Mouse (Mus musculus) layer of hippocampus, adult 9-10 months (tissue): ENCODE results near the gene Hoxd11.

Source experiments
- DNase-seq: peaks from one replicate; pipeline ENCODE4 v3.0.0; 2022; ENCODE audit warnings: low spot score

The Hoxd11 gene

GRCm38 (mm10) chr2:74666411-74666810 is 12.9 kb upstream of the Hoxd11 start:
- no peak for DNase-seq

GRCm38 (mm10) chr2:74667191-74667841 is 12.0 kb upstream of the Hoxd11 start:
- no peak for DNase-seq

- DNase-seq, result no peak
Observed at GRCm38 (mm10) chr2:74667842-74668357, 11.5 kb upstream of the Hoxd11 start, which contains the start of gene Hoxd13. Hoxd13 (plus strand) TSS chr2:74668310.

- no peak for DNase-seq
Observed at GRCm38 (mm10) chr2:74668370-74669229, 10.8 kb upstream of the Hoxd11 start.

- DNase-seq, result no peak
Observed at GRCm38 (mm10) chr2:74669230-74669578, 10.2 kb upstream of the Hoxd11 start.

GRCm38 (mm10) chr2:74669650-74670235 is 9.6 kb upstream of the Hoxd11 start:
- no peak for DNase-seq

- DNase-seq, result no peak
Observed at GRCm38 (mm10) chr2:74670632-74671188, 8.6 kb upstream of the Hoxd11 start.

- no peak for DNase-seq
Observed at GRCm38 (mm10) chr2:74671847-74672246, 7.5 kb upstream of the Hoxd11 start.

GRCm38 (mm10) chr2:74672481-74673362 is 6.6 kb upstream of the Hoxd11 start:
- no peak for DNase-seq

- DNase-seq, result no peak
Observed at GRCm38 (mm10) chr2:74673835-74674425, 5.4 kb upstream of the Hoxd11 start.

GRCm38 (mm10) chr2:74674881-74675665 is 4.3 kb upstream of the Hoxd11 start, which contains the start of gene Hoxd12:
Hoxd12 (plus strand) TSS chr2:74675013.
- no peak for DNase-seq

- DNase-seq, result no peak
Observed at GRCm38 (mm10) chr2:74675666-74676282, 3.6 kb upstream of the Hoxd11 start.

GRCm38 (mm10) chr2:74676376-74677052 is 2.8 kb upstream of the Hoxd11 start:
- no peak for DNase-seq

- no peak for DNase-seq
Observed at GRCm38 (mm10) chr2:74677106-74677505, 2.3 kb upstream of the Hoxd11 start.

GRCm38 (mm10) chr2:74679596-74679971 is 227 bp downstream of the Hoxd11 start:
- DNase-seq, result no peak

- DNase-seq, result no peak
Observed at GRCm38 (mm10) chr2:74679980-74680379, 623 bp downstream of the Hoxd11 start.

GRCm38 (mm10) chr2:74680561-74681398 is 1.4 kb downstream of the Hoxd11 start:
- no peak for DNase-seq
